8 mouse cellular contexts compared by ENCODE assay signal in the genomic region with DNA sequence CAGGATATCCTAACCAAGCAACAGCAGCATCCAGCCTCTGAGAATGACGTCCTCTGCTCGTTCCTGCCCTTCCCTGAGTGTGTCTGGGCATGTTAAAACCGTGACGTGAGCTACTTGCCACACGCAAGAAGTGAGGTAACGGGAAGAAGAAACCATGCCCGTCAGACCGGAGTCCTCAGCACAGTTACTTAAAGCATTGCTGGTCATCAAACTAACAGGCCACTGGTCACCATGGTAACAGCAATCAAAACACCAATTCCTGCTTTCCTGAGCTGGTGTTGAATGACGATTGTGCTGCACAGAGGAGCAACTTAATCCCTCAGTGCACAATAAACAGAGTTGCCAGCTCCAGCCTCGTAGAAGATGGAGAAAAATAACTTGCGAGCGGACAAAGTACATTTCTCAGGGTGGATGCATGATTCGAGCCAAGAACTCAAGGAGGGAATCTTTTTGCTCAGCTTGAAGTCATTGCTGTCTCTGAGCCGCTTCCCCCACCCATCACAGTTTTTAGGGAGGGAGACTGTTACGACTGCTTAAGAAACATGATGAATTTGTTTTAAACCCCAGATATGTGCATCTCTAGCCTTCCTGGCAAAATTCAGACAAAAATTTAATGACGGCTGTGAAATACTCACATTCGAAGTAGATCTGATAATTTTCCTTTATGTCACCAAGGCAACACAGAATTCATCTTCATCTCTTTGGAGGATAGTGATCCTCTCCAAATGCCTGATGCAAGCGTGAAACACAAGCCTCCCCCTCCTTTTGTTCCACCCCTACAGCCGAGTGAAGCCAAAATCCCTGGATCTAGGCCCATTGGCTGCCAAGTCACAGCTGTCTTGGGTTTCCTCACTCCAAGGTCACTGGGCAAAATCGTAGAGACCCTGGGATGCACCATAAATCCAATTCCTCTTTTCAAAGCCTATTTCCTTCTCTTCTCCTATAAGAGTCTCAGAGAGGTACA.
DNase-seq lines count a peak whose midpoint lies in the region; ATAC-seq and TF ChIP-seq lines count a peak whose summit lies in the region.

No protein-coding gene starts in this region.

- peak; percentile 79 for ATAC-seq in forebrain, embryonic 16.5 days
- peak; percentile 86 for ATAC-seq in hindbrain, embryonic 13.5 days (ENCODE audit: low FRiP score)
- peak; percentile 82 for ATAC-seq in neural tube, embryonic 12.5 days (ENCODE audit: low FRiP score, low read depth)

- H3K4me3 ChIP-seq in lung, adult 2 months (replicated peaks; ENCODE audit: extremely low read depth, low read depth, low read length) = no peak overlapping the region
- H3K4me3 ChIP-seq in forebrain, embryonic 16.5 days (replicated peaks; ENCODE audit: low read length) = peak overlapping the region; percentile 19
- H3K4me3 ChIP-seq in hindbrain, embryonic 13.5 days = no peak overlapping the region
- H3K4me3 ChIP-seq in limb, embryonic 10.5 days = 0 out of 2 replicates have a peak overlapping the region, but pooled peaks have one; percentile 6
- H3K4me3 ChIP-seq in neural tube, embryonic 12.5 days = no peak overlapping the region

- TF ChIP-seq POLR2A in lung, adult 2 months (IDR thresholded peaks at IDR 0.05; ENCODE audit: borderline replicate concordance, extremely low read depth, low read depth, low read length) = no peak

- H3K4me2 ChIP-seq in forebrain, embryonic 16.5 days (ENCODE audit: low read length) = peak overlapping the region; percentile 46
- H3K4me2 ChIP-seq in hindbrain, embryonic 13.5 days = peak overlapping the region; percentile 40
- H3K4me2 ChIP-seq in neural tube, embryonic 12.5 days (replicated peaks) = peak overlapping the region; percentile 39

- whole genome bisulfite sequencing in lung, adult 2 months = 34% methylated on average over 20 of the region's 20 CpGs
- WGBS in forebrain, embryonic 16.5 days = 6% methylated on average over 20 of the region's 20 CpGs
- WGBS in hindbrain, embryonic 13.5 days = 27% methylated on average over 20 of the region's 20 CpGs
- WGBS in limb, embryonic 10.5 days = 50% methylated on average over 20 of the region's 20 CpGs
- WGBS in neural tube, embryonic 12.5 days = 29% methylated on average over 20 of the region's 20 CpGs

- H3K9ac ChIP-seq in forebrain, embryonic 16.5 days (replicated peaks; ENCODE audit: low read depth, low read length) = peak overlapping the region; percentile 12; the same call in 1 of the 2 replicates
- no peak overlapping the region for H3K9ac ChIP-seq in hindbrain, embryonic 13.5 days
- H3K9ac ChIP-seq in neural tube, embryonic 12.5 days = no peak overlapping the region

- TF ChIP-seq CTCF in lung, adult 2 months (IDR thresholded peaks at IDR 0.05; ENCODE audit: insufficient read depth, low read length) = no peak

- H3K27me3 ChIP-seq in forebrain, embryonic 16.5 days (replicated peaks; ENCODE audit: control insufficient read depth, insufficient read depth, low read length) = no peaks in the 10 kb centered on the region
- no peaks in the 10 kb centered on the region for H3K27me3 ChIP-seq in hindbrain, embryonic 13.5 days
- no peaks in the 10 kb centered on the region for H3K27me3 ChIP-seq in limb, embryonic 10.5 days (ENCODE audit: low read depth, poor library complexity, severe bottlenecking)
- H3K27me3 ChIP-seq in neural tube, embryonic 12.5 days (replicated peaks) = no peaks in the 10 kb centered on the region

- H3K27ac ChIP-seq in forebrain, embryonic 16.5 days (ENCODE audit: low read length) = peak overlapping the region; percentile 73
- H3K27ac ChIP-seq in hindbrain, embryonic 13.5 days = no peak overlapping the region
- peak overlapping the region; percentile 30; the same call in 1 of the 2 replicates for H3K27ac ChIP-seq in limb, embryonic 10.5 days
- no peak overlapping the region for H3K27ac ChIP-seq in neural tube, embryonic 12.5 days

- no peaks in the 10 kb centered on the region for H3K36me3 ChIP-seq in forebrain, embryonic 16.5 days (ENCODE audit: control insufficient read depth, insufficient read depth)
- no peaks in the 10 kb centered on the region for H3K36me3 ChIP-seq in hindbrain, embryonic 13.5 days
- H3K36me3 ChIP-seq in limb, embryonic 10.5 days = no peaks in the 10 kb centered on the region
- H3K36me3 ChIP-seq in neural tube, embryonic 12.5 days = no peaks in the 10 kb centered on the region

- H3K4me1 ChIP-seq in lung, adult 2 months (ENCODE audit: control insufficient read depth, insufficient read depth, low read length) = no peaks in the 10 kb centered on the region; the same call in 1 of the 2 replicates
- H3K4me1 ChIP-seq in forebrain, embryonic 16.5 days (replicated peaks; ENCODE audit: control insufficient read depth, insufficient read depth, low read length) = peaks cover 16% of the 10 kb centered on the region
- peaks cover 20% of the 10 kb centered on the region for H3K4me1 ChIP-seq in hindbrain, embryonic 13.5 days (replicated peaks)
- peaks cover 22% of the 10 kb centered on the region; the same call in 1 of the 2 replicates for H3K4me1 ChIP-seq in limb, embryonic 10.5 days
- H3K4me1 ChIP-seq in neural tube, embryonic 12.5 days = peaks cover 13% of the 10 kb centered on the region

- no peaks in the 10 kb centered on the region for H3K9me3 ChIP-seq in forebrain, embryonic 16.5 days (ENCODE audit: control insufficient read depth, low read length)
- H3K9me3 ChIP-seq in hindbrain, embryonic 13.5 days = no peaks in the 10 kb centered on the region
- H3K9me3 ChIP-seq in limb, embryonic 10.5 days (replicated peaks) = no peaks in the 10 kb centered on the region
- no peaks in the 10 kb centered on the region for H3K9me3 ChIP-seq in neural tube, embryonic 12.5 days

- peak; percentile 31 to 57 for DNase-seq in lung, adult 18-20 months
- DNase-seq in lung, adult 2 months = no peak
- peak; percentile 51 for DNase-seq in limb, embryonic 10.5 days (ENCODE audit: low spot score)
- DNase-seq in spleen, postnatal 14 days (ENCODE audit: low spot score in 2 of 2) = no peak
- no peak for DNase-seq in thymus, postnatal 36 days

Comparison
In these comparisons a context has a peak if more than half of its experiments do, and no peak if none do; other contexts are left out.
1. DNase-seq: peak in lung, adult 18-20 months (2 of 2) and limb, embryonic 10.5 days (single experiment); none in lung, adult 2 months (single experiment), spleen, postnatal 14 days (0 of 2) and thymus, postnatal 36 days (0 of 2).
2. H3K4me3 ChIP-seq: peak in forebrain, embryonic 16.5 days (single experiment) and limb, embryonic 10.5 days (single experiment); none in lung, adult 2 months (single experiment), hindbrain, embryonic 13.5 days (single experiment) and neural tube, embryonic 12.5 days (single experiment).
3. H3K27ac ChIP-seq: peak in forebrain, embryonic 16.5 days (single experiment) and limb, embryonic 10.5 days (single experiment); none in hindbrain, embryonic 13.5 days (single experiment) and neural tube, embryonic 12.5 days (single experiment).
4. Peak in every context shown above with its lines, with median percentiles within 50 percentile points of each other: ATAC-seq and H3K4me2 ChIP-seq.